Mouse (Mus musculus) limb, embryonic 15.5 days (tissue): ENCODE data around the gene Sik1. TPM values are rescaled to one million over a fixed set of nuclear protein-coding genes. Genes with fewer than 3 reads are reported as not detected.

ENCODE experiments used
- ATAC-seq: fragments of 200-750 bp; cut with Nextera tagmentation; 2 replicates; pipeline ENCODE4 v1.8.0; 2017; ENCODE audit warnings: low read depth, moderate TSS enrichment; ENCODE audit not compliant: insufficient number of reproducible peaks, low FRiP score, low TSS enrichment
- H3K27ac ChIP-seq: fragments of 300-500 bp; sonication (generic); 2 replicates; pipeline ENCODE4 v1.5.1; 2015; ENCODE audit warnings: moderate library complexity, mild to moderate bottlenecking, inconsistent platforms
- H3K27me3 ChIP-seq: fragments of 300-500 bp; sonication (generic); 2 replicates; pipeline ENCODE4 v1.6.1; 2015; ENCODE audit warnings: inconsistent platforms
- H3K36me3 ChIP-seq: fragments of 300-500 bp; sonication (generic); 2 replicates; pipeline ENCODE4 v1.6.1; 2015; ENCODE audit warnings: inconsistent platforms
- H3K4me1 ChIP-seq: fragments of 300-500 bp; sonication (generic); 2 replicates; pipeline ENCODE4 v1.6.1; 2015; ENCODE audit warnings: inconsistent platforms
- H3K4me2 ChIP-seq: fragments of 300-500 bp; sonication (generic); 2 replicates; pipeline ENCODE4 v1.6.1; 2015; ENCODE audit warnings: mild to moderate bottlenecking, inconsistent platforms
- H3K4me3 ChIP-seq: fragments of 300-500 bp; sonication (generic); 2 replicates; pipeline ENCODE4 v1.5.1; 2015; ENCODE audit warnings: mild to moderate bottlenecking, inconsistent platforms
- H3K9ac ChIP-seq: fragments of 300-500 bp; sonication (generic); 2 replicates; pipeline ENCODE4 v1.6.1; 2015; ENCODE audit warnings: inconsistent platforms
- H3K9me3 ChIP-seq: fragments of 300-500 bp; sonication (generic); 2 replicates; pipeline ENCODE4 v1.6.1; 2016; ENCODE audit warnings: inconsistent platforms
- WGBS: fragments of 180-500 bp; shearing (Covaris S2); methylation state at CpG from one replicate; pipeline ENCODE4 v1.1.7; 2015; 5-methylcytosine and 5-hydroxymethylcytosine counted together
- polyA plus RNA-seq: library from polyadenylated mRNA; unstranded; fragments of >200 nt; fragmentation: Nextera tagmentation; extraction: Ambion mirVana; gene quantifications from 2 replicates; pipeline ENCODE4 v1.2.1, GENCODE M21; 2015

Sik1 gene
- polyA plus RNA-seq, 1 experiment from 2014 or later = 30.5 TPM

GRCm38 (mm10) chr17:31825678-31826077 lies 29.9 kb downstream of the Sik1 start:
- no peaks in the 10 kb centered on the region for H3K27me3 ChIP-seq
- 83% methylated on average over 9 of the region's 9 CpGs for WGBS
- no peak overlapping the region for H3K9ac ChIP-seq
- H3K4me2 ChIP-seq = no peak overlapping the region
- ATAC-seq = no peak
- H3K4me1 ChIP-seq = peaks cover 30% of the 10 kb centered on the region
- no peak overlapping the region for H3K4me3 ChIP-seq
- no peaks in the 10 kb centered on the region for H3K9me3 ChIP-seq
- H3K36me3 ChIP-seq = no peaks in the 10 kb centered on the region
- no peak overlapping the region for H3K27ac ChIP-seq

GRCm38 (mm10) chr17:31824812-31825211 lies 30.8 kb downstream of the Sik1 start:
- Histone ChIP-seq H3K4me3 (no peak overlapping the region), H3K36me3 (no peaks in the 10 kb centered on the region), H3K4me1 (peaks cover 26% of the 10 kb centered on the region), H3K4me2 (no peak overlapping the region), H3K9ac (no peak overlapping the region), H3K9me3 (no peaks in the 10 kb centered on the region), H3K27ac (peak overlapping the region; percentile 14; the same call in 1 of the 2 replicates), H3K27me3 (no peaks in the 10 kb centered on the region)
- no peak for ATAC-seq
- 68% methylated on average over 7 of the region's 7 CpGs for WGBS

- Histone ChIP-seq H3K9me3 (no peaks in the 10 kb centered on the region), H3K27ac (no peak overlapping the region), H3K4me1 (peaks cover 6% of the 10 kb centered on the region), H3K9ac (no peak overlapping the region), H3K36me3 (no peaks in the 10 kb centered on the region), H3K4me2 (no peak overlapping the region), H3K27me3 (no peaks in the 10 kb centered on the region), H3K4me3 (no peak overlapping the region)
- WGBS = 40% methylated on average over 13 of the region's 13 CpGs
- ATAC-seq = no peak
These were observed 34.3 kb downstream of the Sik1 start for GRCm38 (mm10) chr17:31821136-31821933.

GRCm38 (mm10) chr17:31820099-31820846 lies 35.3 kb downstream of the Sik1 start:
- no peak overlapping the region for H3K4me3 ChIP-seq
- H3K27me3 ChIP-seq = no peaks in the 10 kb centered on the region
- H3K9ac ChIP-seq = no peak overlapping the region
- H3K4me1 ChIP-seq = peaks cover 4% of the 10 kb centered on the region
- WGBS = 65% methylated on average over 4 of the region's 4 CpGs
- H3K9me3 ChIP-seq = no peaks in the 10 kb centered on the region
- no peak overlapping the region for H3K4me2 ChIP-seq
- no peaks in the 10 kb centered on the region for H3K36me3 ChIP-seq
- no peak overlapping the region for H3K27ac ChIP-seq
- no peak for ATAC-seq

GRCm38 (mm10) chr17:31819372-31819771 lies 36.2 kb downstream of the Sik1 start:
- no peak overlapping the region for H3K27ac ChIP-seq
- ATAC-seq = no peak
- 65% methylated on average over 9 of the region's 9 CpGs for WGBS
- peaks cover 4% of the 10 kb centered on the region for H3K4me1 ChIP-seq
- H3K9ac ChIP-seq = no peak overlapping the region
- no peak overlapping the region for H3K4me3 ChIP-seq
- H3K36me3 ChIP-seq = no peaks in the 10 kb centered on the region
- no peaks in the 10 kb centered on the region for H3K9me3 ChIP-seq
- H3K27me3 ChIP-seq = no peaks in the 10 kb centered on the region
- no peak overlapping the region for H3K4me2 ChIP-seq

GRCm38 (mm10) chr17:31817815-31818214 lies 37.8 kb downstream of the Sik1 start:
- 89% methylated on average over 1 of the region's 1 CpGs for WGBS
- no peak overlapping the region for H3K4me2 ChIP-seq
- peaks cover 4% of the 10 kb centered on the region for H3K4me1 ChIP-seq
- H3K9me3 ChIP-seq = no peaks in the 10 kb centered on the region
- H3K9ac ChIP-seq = no peak overlapping the region
- no peaks in the 10 kb centered on the region for H3K27me3 ChIP-seq
- H3K27ac ChIP-seq = no peak overlapping the region
- ATAC-seq = no peak
- no peak overlapping the region for H3K4me3 ChIP-seq
- no peaks in the 10 kb centered on the region for H3K36me3 ChIP-seq

GRCm38 (mm10) chr17:31817203-31817602 lies 38.4 kb downstream of the Sik1 start:
- 42% methylated on average over 5 of the region's 5 CpGs for WGBS
- Histone ChIP-seq H3K36me3 (no peaks in the 10 kb centered on the region), H3K9ac (no peak overlapping the region), H3K4me1 (peaks cover 4% of the 10 kb centered on the region), H3K27ac (no peak overlapping the region), H3K4me2 (no peak overlapping the region), H3K27me3 (no peaks in the 10 kb centered on the region), H3K9me3 (no peaks in the 10 kb centered on the region), H3K4me3 (no peak overlapping the region)
- no peak for ATAC-seq

- Histone ChIP-seq H3K36me3 (no peaks in the 10 kb centered on the region), H3K27ac (no peak overlapping the region), H3K27me3 (no peaks in the 10 kb centered on the region), H3K4me3 (no peak overlapping the region), H3K4me2 (no peak overlapping the region), H3K4me1 (no peaks in the 10 kb centered on the region), H3K9me3 (no peaks in the 10 kb centered on the region), H3K9ac (no peak overlapping the region)
- WGBS = 73% methylated on average over 1 of the region's 1 CpGs
- ATAC-seq = no peak
These were observed 40.8 kb downstream of the Sik1 start for GRCm38 (mm10) chr17:31814848-31815247.

- no peaks in the 10 kb centered on the region for H3K9me3 ChIP-seq
- H3K27me3 ChIP-seq = no peaks in the 10 kb centered on the region
- H3K36me3 ChIP-seq = no peaks in the 10 kb centered on the region
- no peak overlapping the region for H3K9ac ChIP-seq
- H3K27ac ChIP-seq = no peak overlapping the region
- no peak overlapping the region for H3K4me3 ChIP-seq
- 84% methylated on average over 3 of the region's 3 CpGs for WGBS
- no peaks in the 10 kb centered on the region for H3K4me1 ChIP-seq
- no peak overlapping the region for H3K4me2 ChIP-seq
- no peak for ATAC-seq
These were observed 41.5 kb downstream of the Sik1 start for GRCm38 (mm10) chr17:31813938-31814622.

GRCm38 (mm10) chr17:31811333-31811732 lies 44.3 kb downstream of the Sik1 start:
- 65% methylated on average over 4 of the region's 4 CpGs for WGBS
- ATAC-seq = no peak
- Histone ChIP-seq H3K4me2 (no peak overlapping the region), H3K4me3 (no peak overlapping the region), H3K9ac (no peak overlapping the region), H3K36me3 (no peaks in the 10 kb centered on the region), H3K9me3 (no peaks in the 10 kb centered on the region), H3K4me1 (peaks cover 2% of the 10 kb centered on the region; the same call in 1 of the 2 replicates), H3K27me3 (no peaks in the 10 kb centered on the region), H3K27ac (no peak overlapping the region)

- ATAC-seq = no peak
- WGBS = 48% methylated on average over 19 of the region's 19 CpGs
- Histone ChIP-seq H3K9ac (no peak overlapping the region), H3K4me1 (peaks cover 6% of the 10 kb centered on the region), H3K27me3 (no peaks in the 10 kb centered on the region), H3K27ac (no peak overlapping the region), H3K36me3 (no peaks in the 10 kb centered on the region), H3K4me3 (no peak overlapping the region), H3K9me3 (no peaks in the 10 kb centered on the region), H3K4me2 (no peak overlapping the region)
These were observed 45.7 kb downstream of the Sik1 start for GRCm38 (mm10) chr17:31809894-31810293.

GRCm38 (mm10) chr17:31809136-31809535 lies 46.5 kb downstream of the Sik1 start:
- Histone ChIP-seq H3K4me3 (no peak overlapping the region), H3K9ac (no peak overlapping the region), H3K27ac (no peak overlapping the region), H3K9me3 (no peaks in the 10 kb centered on the region), H3K27me3 (no peaks in the 10 kb centered on the region), H3K4me2 (no peak overlapping the region), H3K4me1 (peaks cover 6% of the 10 kb centered on the region), H3K36me3 (no peaks in the 10 kb centered on the region)
- WGBS = 97% methylated on average over 7 of the region's 7 CpGs
- no peak for ATAC-seq
